Mouse (Mus musculus) forebrain, embryonic 11.5 days (tissue): ENCODE measurements around the gene Olfr123. TPM values are rescaled to one million over a fixed set of nuclear protein-coding genes. Genes with fewer than 3 reads are reported as not detected.

Experiments used
- ATAC-seq: fragments of 200-750 bp; cut with Nextera tagmentation; replicated peaks from 2 replicates; pipeline ENCODE4 v1.8.0; 2017; ENCODE audit warnings: moderate TSS enrichment; ENCODE audit not compliant: low FRiP score
- DNase-seq: peaks from one replicate; pipeline ENCODE4 v3.0.0-alpha.2; 2017; ENCODE audit warnings: low spot score
- H3K27ac ChIP-seq: fragments of 300-500 bp; sonication (generic); 2 replicates; pipeline ENCODE4 v1.5.1; 2014; ENCODE audit warnings: low read depth, low read length
- H3K27me3 ChIP-seq: fragments of 300-500 bp; sonication (generic); 2 replicates; pipeline ENCODE4 v1.6.1; 2014; ENCODE audit warnings: mild to moderate bottlenecking, low read length, mixed read lengths; ENCODE audit not compliant: control insufficient read depth, insufficient read depth
- H3K36me3 ChIP-seq: fragments of 300-500 bp; sonication (generic); 2 replicates; pipeline ENCODE4 v1.6.1; 2014; ENCODE audit warnings: mild to moderate bottlenecking, low read length, moderate library complexity, mixed read lengths; ENCODE audit not compliant: control insufficient read depth, insufficient read depth
- H3K4me1 ChIP-seq: fragments of 300-500 bp; sonication (generic); replicated peaks from 2 replicates; pipeline ENCODE4 v1.6.1; 2014; ENCODE audit warnings: low read length, mixed read lengths; ENCODE audit not compliant: control insufficient read depth, insufficient read depth
- H3K4me2 ChIP-seq: fragments of 300-500 bp; sonication (generic); 2 replicates; pipeline ENCODE4 v1.6.1; 2014; ENCODE audit warnings: low read depth, mild to moderate bottlenecking, low read length, moderate library complexity, mixed read lengths; ENCODE audit not compliant: severe bottlenecking
- H3K4me3 ChIP-seq: fragments of 300-500 bp; sonication (generic); 2 replicates; pipeline ENCODE4 v1.5.1; 2014; ENCODE audit warnings: low read depth, low read length
- H3K9ac ChIP-seq: fragments of 300-500 bp; sonication (generic); 2 replicates; pipeline ENCODE4 v1.6.1; 2014; ENCODE audit warnings: low read length
- H3K9me3 ChIP-seq: fragments of 300-500 bp; sonication (generic); 2 replicates; pipeline ENCODE4 v1.6.1; 2016; ENCODE audit warnings: low read length, mixed read lengths; ENCODE audit not compliant: control insufficient read depth
- WGBS: fragments of 180-500 bp; shearing (Covaris S2); extraction: QIAGEN DNeasy Blood & Tissue Kit; methylation state at CpG from one replicate; pipeline ENCODE4 v1.1.7; 2014; 5-methylcytosine and 5-hydroxymethylcytosine counted together
- polyA plus RNA-seq: library from polyadenylated mRNA; unstranded; fragments of >200 nt; fragmentation: Nextera tagmentation; extraction: Ambion mirVana; gene quantifications from 2 replicates; pipeline ENCODE4 v1.2.1, GENCODE M21; 2014

The Olfr123 gene
- polyA plus RNA-seq = not detected in 2 replicates

- Histone ChIP-seq H3K4me2 (no peak within 1 kb of the TSS), H3K27ac (no peak within 1 kb of the TSS), H3K4me3 (no peak within 1 kb of the TSS), H3K4me1 (no peaks in the 10 kb centered on the region), H3K9me3 (no peaks in the 10 kb centered on the region), H3K27me3 (no peaks in the 10 kb centered on the region), H3K9ac (no peak within 1 kb of the TSS), H3K36me3 (no peaks in the 10 kb centered on the region)
- 91% methylated on average over 2 of the region's 2 CpGs for WGBS
- ATAC-seq (no peak), DNase-seq (no peak)
These were observed at the start of gene Olfr123 for GRCm38 (mm10) chr17:37793229-37793628. TSS of gene Olfr123 (plus strand) at chr17:37793529.

- H3K4me2 ChIP-seq = no peak within 1 kb of the TSS
- no peaks in the 10 kb centered on the region for H3K4me1 ChIP-seq
- ATAC-seq = no peak
- H3K4me3 ChIP-seq = no peak within 1 kb of the TSS
- H3K27ac ChIP-seq = no peak within 1 kb of the TSS
- no peak within 1 kb of the TSS for H3K9ac ChIP-seq
- WGBS = 89% methylated on average over 4 of the region's 4 CpGs
- no peaks in the 10 kb centered on the region for H3K9me3 ChIP-seq
- DNase-seq = no peak
- H3K27me3 ChIP-seq = no peaks in the 10 kb centered on the region
- H3K36me3 ChIP-seq = no peaks in the 10 kb centered on the region
These were observed 25.0 kb upstream of the Olfr123 start, which contains the start of gene Olfr122 for GRCm38 (mm10) chr17:37768307-37768706. TSS of gene Olfr122 (plus strand) at chr17:37768607.

GRCm38 (mm10) chr17:37799588-37799987 is 6.3 kb downstream of the Olfr123 start, which contains the start of gene Olfr124:
TSS of gene Olfr124 (plus strand) at chr17:37799888.
- Histone ChIP-seq H3K4me3 (no peak within 1 kb of the TSS), H3K9me3 (no peaks in the 10 kb centered on the region), H3K4me1 (no peaks in the 10 kb centered on the region), H3K27me3 (no peaks in the 10 kb centered on the region), H3K36me3 (no peaks in the 10 kb centered on the region), H3K9ac (no peak within 1 kb of the TSS), H3K27ac (no peak within 1 kb of the TSS), H3K4me2 (no peak within 1 kb of the TSS)
- DNase-seq (no peak), ATAC-seq (no peak)
- WGBS = 89% methylated on average over 3 of the region's 3 CpGs

- H3K9ac ChIP-seq = no peak within 1 kb of the TSS
- H3K27me3 ChIP-seq = no peaks in the 10 kb centered on the region
- H3K4me1 ChIP-seq = no peaks in the 10 kb centered on the region
- no peak within 1 kb of the TSS for H3K4me2 ChIP-seq
- ATAC-seq (no peak), DNase-seq (no peak)
- no peaks in the 10 kb centered on the region for H3K9me3 ChIP-seq
- no peaks in the 10 kb centered on the region for H3K36me3 ChIP-seq
- H3K4me3 ChIP-seq = no peak within 1 kb of the TSS
- H3K27ac ChIP-seq = no peak within 1 kb of the TSS
These were observed 39.3 kb downstream of the Olfr123 start, which contains the start of gene Olfr125 for GRCm38 (mm10) chr17:37832649-37833048. TSS of gene Olfr125 (plus strand) at chr17:37832949.

GRCm38 (mm10) chr17:37847183-37847582 is 53.9 kb downstream of the Olfr123 start, which contains the start of gene Olfr126:
TSS of gene Olfr126 (plus strand) at chr17:37847483.
- H3K36me3 ChIP-seq = no peaks in the 10 kb centered on the region
- ATAC-seq = no peak
- no peak within 1 kb of the TSS for H3K4me3 ChIP-seq
- H3K4me1 ChIP-seq = no peaks in the 10 kb centered on the region
- no peak within 1 kb of the TSS for H3K9ac ChIP-seq
- no peak within 1 kb of the TSS for H3K4me2 ChIP-seq
- H3K27me3 ChIP-seq = no peaks in the 10 kb centered on the region
- DNase-seq = no peak
- no peaks in the 10 kb centered on the region for H3K9me3 ChIP-seq
- H3K27ac ChIP-seq = no peak within 1 kb of the TSS

Other genes starting within 250 kb of the Olfr123 start
- not detected in 2 replicates for gene Olfr112, start 224.1 kb upstream of the Olfr123 start, polyA plus RNA-seq
- gene Olfr113, start 215.9 kb upstream of the Olfr123 start, polyA plus RNA-seq = not detected in 2 replicates
- gene Olfr114, start 200.8 kb upstream of the Olfr123 start, polyA plus RNA-seq = not detected in 2 replicates
- not detected in 2 replicates for gene Olfr115, start 166.4 kb upstream of the Olfr123 start, polyA plus RNA-seq
- not detected in 2 replicates for gene Olfr116, start 166.3 kb upstream of the Olfr123 start, polyA plus RNA-seq
- not detected in 2 replicates for gene Olfr117, start 129.7 kb upstream of the Olfr123 start, polyA plus RNA-seq
- gene Olfr118, start 126.5 kb upstream of the Olfr123 start, polyA plus RNA-seq = not detected in 2 replicates
- not detected in 2 replicates for gene Olfr119, start 97.0 kb upstream of the Olfr123 start, polyA plus RNA-seq
- gene Olfr120, start 71.7 kb upstream of the Olfr123 start, polyA plus RNA-seq = not detected in 2 replicates
- not detected in 2 replicates for gene Olfr121, start 44.7 kb upstream of the Olfr123 start, polyA plus RNA-seq
- gene Olfr122, start 24.9 kb upstream of the Olfr123 start, polyA plus RNA-seq = not detected in 2 replicates
- not detected in 2 replicates for gene Olfr124, start 6.4 kb downstream of the Olfr123 start, polyA plus RNA-seq
- gene Olfr125, start 39.4 kb downstream of the Olfr123 start, polyA plus RNA-seq = not detected in 2 replicates
- not detected in 2 replicates for gene Olfr126, start 54.0 kb downstream of the Olfr123 start, polyA plus RNA-seq
- gene Olfr127, start 106.9 kb downstream of the Olfr123 start, polyA plus RNA-seq = not detected in 2 replicates
- gene Olfr128, start 127.0 kb downstream of the Olfr123 start, polyA plus RNA-seq = not detected in 2 replicates
- gene Olfr761, start 159.6 kb downstream of the Olfr123 start, polyA plus RNA-seq = not detected in 2 replicates